Mouse (Mus musculus): ENCODE data around the gene Otof.

DNA sequence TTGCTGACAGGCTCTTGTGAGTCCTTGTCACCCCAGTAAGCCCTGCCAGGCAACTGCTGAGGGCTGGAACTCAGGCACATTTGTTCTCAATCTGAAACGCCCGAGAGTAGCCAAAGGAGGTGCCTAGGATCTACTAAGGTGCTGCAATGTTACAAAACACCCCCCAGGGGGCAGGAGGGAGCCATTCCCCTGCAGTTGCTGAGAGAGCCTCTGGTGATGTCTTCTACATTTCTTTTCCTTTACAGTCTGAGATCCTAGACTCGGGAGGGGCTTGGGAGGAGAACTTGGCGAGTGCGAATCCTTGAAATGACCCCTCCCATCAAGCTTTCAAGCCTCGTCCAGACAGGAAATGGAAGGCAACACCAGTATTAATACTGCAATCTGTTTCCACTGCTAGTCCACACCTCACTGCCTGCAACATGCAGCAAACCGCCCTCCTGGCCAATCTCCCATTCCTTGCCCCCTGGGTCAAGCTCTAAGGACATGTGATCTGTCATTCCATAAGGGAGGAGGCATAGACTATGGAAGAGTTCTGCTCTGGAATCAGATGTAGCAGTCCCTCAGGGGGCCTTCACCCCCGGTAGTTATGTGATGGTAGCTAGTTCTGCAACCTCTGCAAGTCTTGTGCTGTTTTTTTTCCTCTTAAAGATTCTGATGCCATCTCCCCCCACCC is 38.0 kb downstream of the Otof start:
- peak; percentile 75 for TF ChIP-seq CTCF (conservative IDR thresholded peaks at IDR 0.05; ENCODE audit: insufficient read depth, insufficient read length, low read depth, low read length)
- TF ChIP-seq POLR2A (IDR thresholded peaks at IDR 0.05; ENCODE audit: low read depth, low read length), result no peak
